Mouse (Mus musculus) C2C12 (cell line): ENCODE measurements at regions not wholly inside any gene's neighbourhood (a gene's known extent, or its start where the extent isn't known, plus 50 kb on each side); places are given as distances from the start of the nearest gene placed in this dataset.

ENCODE experiments used
- CEBPB ChIP-seq: IDR thresholded peaks from one replicate; pipeline ENCODE4 v1.6.1; 2011; ENCODE audit warnings: low read depth, mild to moderate bottlenecking, control low read depth, moderate library complexity
- CTCF ChIP-seq: IDR thresholded peaks from one replicate; pipeline ENCODE4 v1.5.1; 2011; ENCODE audit not compliant: control insufficient read depth, insufficient read depth, insufficient read length
- FOSL1 ChIP-seq: IDR thresholded peaks from one replicate; pipeline ENCODE4 v1.8.0; 2011; ENCODE audit warnings: mild to moderate bottlenecking, low read length; ENCODE audit not compliant: poor library complexity, insufficient read depth, severe bottlenecking
- MAX ChIP-seq: IDR thresholded peaks from one replicate; pipeline ENCODE4 v1.6.1; 2011; ENCODE audit warnings: mild to moderate bottlenecking, control low read depth
- MYOD1 ChIP-seq: IDR thresholded peaks from one replicate; pipeline ENCODE4 v1.6.1; 2011; ENCODE audit warnings: low read depth; ENCODE audit not compliant: control insufficient read depth, insufficient read length
- MYOG ChIP-seq: IDR thresholded peaks from one replicate; pipeline ENCODE4 v1.6.1; 2011; ENCODE audit not compliant: control insufficient read depth, insufficient read length; ENCODE audit errors: extremely low read depth
- USF1 ChIP-seq: IDR thresholded peaks from one replicate; pipeline ENCODE4 v1.6.1; 2011; ENCODE audit warnings: low read depth, mild to moderate bottlenecking, control low read depth, moderate library complexity

DNA sequence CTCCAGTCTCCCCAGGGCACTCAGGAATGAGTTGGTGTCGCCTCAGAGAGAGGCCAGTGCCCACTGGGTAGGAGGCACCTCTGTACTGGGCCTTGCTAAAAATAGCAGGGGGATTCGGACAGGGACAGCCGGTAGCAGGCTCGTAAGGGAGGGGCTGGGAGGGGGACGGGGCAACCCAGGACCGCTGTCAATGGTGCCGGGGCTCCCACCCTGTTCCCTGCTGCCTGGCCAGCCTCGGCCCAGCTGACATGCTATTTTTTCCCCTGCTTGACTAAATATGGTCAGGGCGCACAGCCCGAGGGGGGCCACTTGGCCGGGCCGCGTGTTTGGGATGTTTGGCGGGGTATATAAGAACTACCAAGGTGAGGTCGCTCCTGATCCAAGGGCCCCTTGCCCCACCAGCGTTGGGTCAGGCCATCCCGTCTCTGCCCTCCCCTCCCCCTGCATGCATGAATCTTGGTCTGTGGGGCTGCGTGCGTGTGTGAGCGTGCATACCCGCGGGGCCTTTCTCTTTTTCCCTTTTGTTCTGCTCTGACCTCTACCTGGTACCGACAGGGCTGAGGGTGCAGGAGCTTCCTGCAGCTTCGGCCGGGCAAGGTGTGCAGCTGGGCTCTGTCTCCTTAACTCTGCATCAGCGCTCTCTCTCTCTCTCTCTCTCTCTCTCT is 50.9 kb upstream of the Gata5 start:
- TF ChIP-seq CTCF (no peak), MYOG (no peak), CEBPB (no peak), USF1 (no peak), MAX (no peak), MYOD1 (no peak), FOSL1 (no peak)
